Mouse (Mus musculus): ENCODE results near the gene Gm3625.

- TF ChIP-seq CTCF (IDR thresholded peaks at IDR 0.05; ENCODE audit: borderline replicate concordance, control insufficient read depth, extremely low read depth, insufficient read depth, low read length, poor library complexity) = no peak
- no peak for TF ChIP-seq POLR2A (IDR thresholded peaks at IDR 0.05; ENCODE audit: control insufficient read depth, extremely low read depth, insufficient read depth, low read length, poor library complexity)
Measured at GRCm38 (mm10) chr12:4574065-4574464, 18.7 kb downstream of the Gm3625 start.

All from thymus, adult 2 months (tissue).